Mouse (Mus musculus): Measurements from ENCODE around the gene Lmln. TPM values are rescaled to one million over a fixed set of nuclear protein-coding genes. Genes with fewer than 3 reads are reported as not detected.
A peak's percentile ranks its signal among the peaks of the same experiment; 100 is the strongest.

Lmln gene
- 1.5 and 2.1 TPM in 2 replicates for polyA plus RNA-seq (2014; fragmentation: Nextera tagmentation; extraction: Ambion mirVana)

DNA sequence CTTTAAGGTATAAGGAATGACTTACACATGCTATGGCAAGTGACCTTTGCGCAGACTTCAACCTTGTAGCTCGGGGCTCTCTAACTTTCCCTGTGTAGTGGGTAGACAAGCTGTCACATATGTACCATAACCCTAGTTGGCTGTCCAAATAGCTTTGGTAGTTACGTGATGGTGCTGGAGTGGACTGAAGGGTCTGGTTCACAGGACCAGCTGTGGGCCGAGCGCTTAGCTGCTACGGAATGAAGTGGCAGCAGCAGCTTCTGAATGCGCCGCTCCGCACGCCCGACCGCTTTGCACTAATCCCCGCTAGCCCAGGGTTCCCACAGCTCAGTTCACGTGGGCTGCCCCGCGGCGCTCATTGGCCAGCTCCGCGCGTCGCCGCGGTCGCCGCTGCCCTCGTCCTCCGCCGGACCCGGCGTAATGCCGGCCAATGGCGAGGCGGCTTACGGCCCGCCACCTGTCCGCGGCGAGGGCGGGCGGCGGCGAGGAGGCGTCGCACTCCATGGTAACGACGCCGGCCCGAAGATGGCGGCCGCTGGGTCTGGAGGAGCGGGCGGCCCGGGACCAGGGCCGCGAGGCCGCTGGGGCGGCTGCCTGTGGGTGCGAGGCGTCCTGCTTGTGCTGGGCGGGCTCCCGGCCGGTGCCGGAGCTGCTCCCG, at the start of gene Lmln:
Gene Lmln, plus strand, starts transcription at position 498 of the 658 bp plus-strand sequence.
- Histone ChIP-seq H3K27ac (ENCODE audit: low read depth, low read length) (peak within 1 kb of the TSS; percentile 78), H3K4me1 (ENCODE audit: control insufficient read depth, insufficient read depth, low read length) (peaks cover 15% of the 10 kb centered on the region), H3K36me3 (ENCODE audit: control insufficient read depth, insufficient read depth, low read length) (peaks cover 36% of the 10 kb centered on the region), H3K9me3 (replicated peaks; ENCODE audit: control insufficient read depth, low read length) (no peaks in the 10 kb centered on the region), H3K27me3 (replicated peaks; ENCODE audit: control insufficient read depth, insufficient read depth, low read length) (no peaks in the 10 kb centered on the region), H3K4me3 (ENCODE audit: low read depth, low read length) (peak within 1 kb of the TSS; percentile 84), H3K9ac (ENCODE audit: low read length) (peak within 1 kb of the TSS; percentile 80), H3K4me2 (ENCODE audit: low read length) (peak within 1 kb of the TSS; percentile 81)
- DNase-seq (ENCODE audit: low spot score): peak; percentile 94
- WGBS: under 1% methylated on average over 57 of the region's 64 CpGs
- ATAC-seq: peak; percentile 98

DNA sequence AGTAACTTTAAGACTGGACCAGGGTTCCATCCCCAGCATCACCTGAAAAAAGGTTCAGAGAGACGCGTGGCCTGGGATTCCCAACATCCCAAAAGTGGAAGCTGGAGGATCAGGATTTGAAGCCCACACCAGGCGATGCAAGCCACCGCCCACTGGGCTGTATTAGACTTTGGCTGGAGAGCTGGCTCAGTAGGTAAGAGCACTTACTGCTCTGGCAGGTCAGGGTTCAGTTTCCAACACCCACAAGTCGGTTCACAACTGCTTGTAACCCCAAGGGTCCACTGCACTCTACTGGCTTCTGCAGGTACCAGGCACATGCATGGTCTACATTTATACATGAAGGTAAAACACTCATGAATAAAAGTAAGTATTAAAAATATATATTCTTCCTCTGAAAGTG, 48.5 kb upstream of the Lmln start:
- no peak overlapping the region for H3K9ac ChIP-seq (ENCODE audit: low read length)
- no peaks in the 10 kb centered on the region for H3K27me3 ChIP-seq (replicated peaks; ENCODE audit: control insufficient read depth, insufficient read depth, low read length)
- H3K4me2 ChIP-seq (ENCODE audit: low read length): no peak overlapping the region
- no peaks in the 10 kb centered on the region for H3K4me1 ChIP-seq (ENCODE audit: control insufficient read depth, insufficient read depth, low read length)
- ATAC-seq (no peak), DNase-seq (ENCODE audit: low spot score) (no peak)
- H3K9me3 ChIP-seq (replicated peaks; ENCODE audit: control insufficient read depth, low read length): no peaks in the 10 kb centered on the region
- no peak overlapping the region for H3K4me3 ChIP-seq (ENCODE audit: low read depth, low read length)
- WGBS: 91% methylated on average over 5 of the region's 5 CpGs
- peaks cover 52% of the 10 kb centered on the region for H3K36me3 ChIP-seq (ENCODE audit: control insufficient read depth, insufficient read depth, low read length)
- no peak overlapping the region for H3K27ac ChIP-seq (ENCODE audit: low read depth, low read length)

DNA sequence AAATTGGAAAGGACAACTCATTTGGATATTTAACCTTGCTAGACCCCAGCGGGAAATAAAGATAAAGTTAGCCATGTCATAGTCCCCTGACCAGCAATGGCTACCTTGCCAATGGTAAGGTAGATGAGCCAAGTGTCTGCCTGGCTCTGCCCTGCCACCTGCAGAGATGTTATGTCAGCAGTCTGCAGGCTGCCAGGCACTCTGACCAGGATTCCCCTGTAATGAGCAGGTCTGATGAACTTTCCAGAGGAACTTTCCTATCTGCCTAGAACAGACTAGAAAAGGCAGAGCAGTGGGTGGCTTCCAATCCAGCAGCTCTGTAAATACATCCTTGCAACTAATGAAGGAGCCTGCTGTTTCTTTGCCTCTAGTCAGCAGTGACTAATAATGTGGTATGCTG, 47.4 kb upstream of the Lmln start:
- no peak overlapping the region for H3K27ac ChIP-seq (ENCODE audit: low read depth, low read length)
- DNase-seq (ENCODE audit: low spot score) (no peak), ATAC-seq (no peak)
- no peaks in the 10 kb centered on the region for H3K9me3 ChIP-seq (replicated peaks; ENCODE audit: control insufficient read depth, low read length)
- no peaks in the 10 kb centered on the region for H3K27me3 ChIP-seq (replicated peaks; ENCODE audit: control insufficient read depth, insufficient read depth, low read length)
- no peaks in the 10 kb centered on the region for H3K4me1 ChIP-seq (ENCODE audit: control insufficient read depth, insufficient read depth, low read length)
- no peak overlapping the region for H3K4me3 ChIP-seq (ENCODE audit: low read depth, low read length)
- 88% methylated on average over 1 of the region's 1 CpGs for WGBS
- peaks cover 41% of the 10 kb centered on the region for H3K36me3 ChIP-seq (ENCODE audit: control insufficient read depth, insufficient read depth, low read length)
- H3K4me2 ChIP-seq (ENCODE audit: low read length): no peak overlapping the region
- H3K9ac ChIP-seq (ENCODE audit: low read length): no peak overlapping the region

DNA sequence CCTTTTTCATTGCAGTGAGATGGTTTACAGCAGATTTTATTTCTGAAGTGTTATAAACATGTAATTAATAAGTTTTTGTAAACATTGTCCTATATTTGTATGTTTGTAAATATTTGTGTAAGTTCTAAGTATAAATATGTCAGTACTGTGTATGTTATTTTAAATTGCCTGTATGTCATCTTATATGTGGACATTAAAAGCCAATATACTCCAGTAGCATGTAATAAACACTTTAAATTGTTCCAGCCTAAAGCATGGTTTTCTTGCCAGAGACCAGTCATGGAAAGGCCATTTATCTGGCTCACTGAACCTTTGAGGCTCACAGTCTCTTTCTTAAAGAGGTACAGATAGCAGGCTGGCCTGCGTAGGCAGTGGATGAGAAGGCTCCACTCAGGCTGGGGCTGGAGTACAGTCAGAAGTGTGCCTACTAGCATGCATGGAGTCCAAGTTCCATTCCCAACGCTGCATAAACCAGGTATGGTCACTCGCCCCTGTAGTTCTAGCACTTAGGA, 46.9 kb upstream of the Lmln start:
- no peak overlapping the region for H3K4me2 ChIP-seq (ENCODE audit: low read length)
- no peak for DNase-seq (ENCODE audit: low spot score)
- no peak overlapping the region for H3K9ac ChIP-seq (ENCODE audit: low read length)
- H3K36me3 ChIP-seq (ENCODE audit: control insufficient read depth, insufficient read depth, low read length): peaks cover 36% of the 10 kb centered on the region
- H3K4me1 ChIP-seq (ENCODE audit: control insufficient read depth, insufficient read depth, low read length): no peaks in the 10 kb centered on the region
- H3K27me3 ChIP-seq (replicated peaks; ENCODE audit: control insufficient read depth, insufficient read depth, low read length): no peaks in the 10 kb centered on the region
- no peak overlapping the region for H3K4me3 ChIP-seq (ENCODE audit: low read depth, low read length)
- 91% methylated on average over 3 of the region's 3 CpGs for WGBS
- H3K27ac ChIP-seq (ENCODE audit: low read depth, low read length): no peak overlapping the region
- no peaks in the 10 kb centered on the region for H3K9me3 ChIP-seq (replicated peaks; ENCODE audit: control insufficient read depth, low read length)
- ATAC-seq: no peak

DNA sequence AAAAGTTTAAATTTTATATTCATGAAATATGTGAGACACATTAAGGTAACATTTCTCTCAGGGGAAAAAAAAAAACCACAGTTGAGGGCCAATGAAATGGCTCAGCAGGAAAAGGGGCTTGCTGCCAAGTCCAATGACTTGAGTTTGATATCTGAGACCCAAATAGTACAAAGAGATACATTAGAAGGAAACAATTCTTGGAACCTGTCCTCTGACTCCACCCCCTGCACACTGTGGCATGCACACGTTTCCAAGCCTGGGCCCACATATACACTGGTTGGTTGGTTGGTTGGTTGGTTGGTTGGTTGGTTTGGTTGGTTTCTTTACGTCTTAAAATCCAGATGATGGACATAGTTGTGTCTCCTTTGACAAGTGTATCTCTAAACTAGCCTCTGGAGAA, 46.3 kb upstream of the Lmln start:
- no peak overlapping the region for H3K4me2 ChIP-seq (ENCODE audit: low read length)

DNA sequence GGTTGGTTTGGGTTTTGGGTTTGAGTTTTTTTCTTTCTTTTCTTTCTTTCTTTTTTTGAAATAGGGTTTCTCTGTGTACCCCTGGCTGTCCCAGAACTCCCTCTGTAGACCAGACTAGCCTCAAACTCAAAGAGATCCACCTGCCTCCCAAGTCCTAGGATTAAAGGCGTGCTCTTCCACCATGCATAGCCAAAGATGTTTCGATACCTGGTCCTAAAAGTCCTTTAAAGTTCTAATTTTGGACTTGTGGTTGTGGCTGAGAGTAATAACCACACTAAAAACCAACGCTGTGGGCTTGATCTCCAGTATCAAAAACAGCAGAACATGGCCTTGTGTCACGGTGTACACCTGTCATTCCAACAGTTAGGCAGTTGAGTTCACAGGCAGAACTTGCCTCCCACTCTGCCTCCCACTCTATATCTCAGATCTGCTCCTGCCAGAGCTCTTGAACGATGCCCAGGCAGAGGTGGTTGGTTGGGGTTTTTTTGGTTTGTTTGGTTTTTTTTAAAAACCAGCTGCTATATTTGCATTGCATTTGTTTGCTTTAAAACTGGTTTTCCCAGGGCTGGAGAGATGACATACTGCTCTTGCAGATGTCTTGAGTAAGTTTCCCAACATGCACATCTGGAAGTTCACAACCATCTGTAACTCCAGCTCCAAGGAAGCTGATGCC, 44.5 kb upstream of the Lmln start:
- no peak overlapping the region for H3K9ac ChIP-seq (ENCODE audit: low read length)
- no peak overlapping the region for H3K4me2 ChIP-seq (ENCODE audit: low read length)
- H3K4me3 ChIP-seq (ENCODE audit: low read depth, low read length): no peak overlapping the region
- ATAC-seq (no peak), DNase-seq (ENCODE audit: low spot score) (no peak)
- 93% methylated on average over 5 of the region's 5 CpGs for WGBS
- H3K27me3 ChIP-seq (replicated peaks; ENCODE audit: control insufficient read depth, insufficient read depth, low read length): no peaks in the 10 kb centered on the region
- peaks cover 24% of the 10 kb centered on the region for H3K36me3 ChIP-seq (ENCODE audit: control insufficient read depth, insufficient read depth, low read length)
- no peaks in the 10 kb centered on the region for H3K4me1 ChIP-seq (ENCODE audit: control insufficient read depth, insufficient read depth, low read length)
- H3K27ac ChIP-seq (ENCODE audit: low read depth, low read length): no peak overlapping the region
- H3K9me3 ChIP-seq (replicated peaks; ENCODE audit: control insufficient read depth, low read length): no peaks in the 10 kb centered on the region

More for the DNA sequence above, 46.3 kb upstream of the Lmln start:
- no peak overlapping the region for H3K9ac ChIP-seq (ENCODE audit: low read length)
- peaks cover 31% of the 10 kb centered on the region for H3K36me3 ChIP-seq (ENCODE audit: control insufficient read depth, insufficient read depth, low read length)
- DNase-seq (ENCODE audit: low spot score) (no peak), ATAC-seq (no peak)
- H3K4me3 ChIP-seq (ENCODE audit: low read depth, low read length): no peak overlapping the region
- H3K27me3 ChIP-seq (replicated peaks; ENCODE audit: control insufficient read depth, insufficient read depth, low read length): no peaks in the 10 kb centered on the region
- H3K27ac ChIP-seq (ENCODE audit: low read depth, low read length): no peak overlapping the region
- whole genome bisulfite sequencing: 79% methylated on average over 2 of the region's 2 CpGs
- H3K4me1 ChIP-seq (ENCODE audit: control insufficient read depth, insufficient read depth, low read length): no peaks in the 10 kb centered on the region
- H3K9me3 ChIP-seq (replicated peaks; ENCODE audit: control insufficient read depth, low read length): no peaks in the 10 kb centered on the region

DNA sequence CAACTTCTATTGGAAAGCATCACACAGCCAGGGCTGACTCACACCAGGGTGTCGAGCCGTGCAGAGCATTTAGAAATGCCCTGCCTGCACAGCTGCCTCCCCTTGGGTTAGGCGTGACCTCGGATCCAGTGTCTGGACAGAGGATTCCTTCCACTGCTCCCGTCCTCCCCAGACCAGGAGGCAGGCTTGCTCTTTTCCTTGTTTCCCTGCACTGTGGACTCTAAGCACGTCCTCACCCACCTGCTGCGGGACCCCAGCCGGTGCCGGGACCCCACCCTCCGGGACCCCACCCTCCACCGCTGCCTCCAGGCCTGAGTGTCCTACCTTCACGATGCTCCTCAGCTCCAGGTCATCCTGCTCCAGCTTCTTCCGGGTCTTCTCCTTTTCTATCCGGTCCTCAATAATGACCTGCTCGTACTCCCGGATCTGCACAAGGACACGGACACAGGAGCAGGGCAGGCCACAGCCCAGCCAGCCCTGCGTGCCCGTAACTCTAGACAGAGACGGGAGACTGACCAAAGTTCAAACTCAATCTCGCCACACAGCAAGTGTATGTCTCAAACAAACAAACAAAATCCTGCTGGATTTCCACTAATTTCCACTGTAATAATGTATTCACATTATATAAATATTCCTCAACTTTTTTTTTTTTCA, 43.1 kb upstream of the Lmln start:
- H3K36me3 ChIP-seq (ENCODE audit: control insufficient read depth, insufficient read depth, low read length): peaks cover 9% of the 10 kb centered on the region
- no peaks in the 10 kb centered on the region for H3K27me3 ChIP-seq (replicated peaks; ENCODE audit: control insufficient read depth, insufficient read depth, low read length)
- no peak overlapping the region for H3K9ac ChIP-seq (ENCODE audit: low read length)
- no peak overlapping the region for H3K4me3 ChIP-seq (ENCODE audit: low read depth, low read length)
- no peak for DNase-seq (ENCODE audit: low spot score)
- ATAC-seq: no peak
- H3K27ac ChIP-seq (ENCODE audit: low read depth, low read length): no peak overlapping the region
- no peaks in the 10 kb centered on the region for H3K4me1 ChIP-seq (ENCODE audit: control insufficient read depth, insufficient read depth, low read length)
- 84% methylated on average over 21 of the region's 21 CpGs for WGBS
- no peak overlapping the region for H3K4me2 ChIP-seq (ENCODE audit: low read length)
- no peaks in the 10 kb centered on the region for H3K9me3 ChIP-seq (replicated peaks; ENCODE audit: control insufficient read depth, low read length)

DNA sequence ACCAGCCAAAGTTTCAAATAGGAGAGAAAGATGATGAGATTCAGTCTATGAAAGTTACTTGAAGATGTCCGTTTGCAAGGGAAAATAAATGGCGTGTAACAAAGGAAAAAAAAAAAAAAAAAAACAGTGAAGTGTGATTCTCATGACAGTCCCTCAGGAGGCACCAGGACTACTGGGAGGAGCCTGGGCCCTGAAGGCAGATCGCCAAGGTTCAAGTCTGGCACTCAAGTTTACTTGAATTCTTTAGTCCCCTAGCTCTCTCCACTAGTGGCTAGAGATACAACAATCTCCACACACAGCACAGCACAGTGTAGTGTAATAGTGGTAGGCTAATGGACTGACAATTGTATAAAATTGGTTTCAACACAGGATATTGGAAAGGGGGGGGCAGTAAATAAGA, 40.9 kb upstream of the Lmln start:
- Histone ChIP-seq H3K27ac (ENCODE audit: low read depth, low read length) (no peak overlapping the region), H3K9me3 (replicated peaks; ENCODE audit: control insufficient read depth, low read length) (no peaks in the 10 kb centered on the region), H3K27me3 (replicated peaks; ENCODE audit: control insufficient read depth, insufficient read depth, low read length) (no peaks in the 10 kb centered on the region), H3K4me3 (ENCODE audit: low read depth, low read length) (no peak overlapping the region), H3K36me3 (ENCODE audit: control insufficient read depth, insufficient read depth, low read length) (peaks cover 3% of the 10 kb centered on the region; the same call in 1 of the 2 replicates), H3K4me1 (ENCODE audit: control insufficient read depth, insufficient read depth, low read length) (peaks cover 3% of the 10 kb centered on the region; the same call in 1 of the 2 replicates), H3K4me2 (ENCODE audit: low read length) (no peak overlapping the region), H3K9ac (ENCODE audit: low read length) (no peak overlapping the region)
- no peak for ATAC-seq
- WGBS: 84% methylated on average over 3 of the region's 3 CpGs
- DNase-seq (ENCODE audit: low spot score): no peak

All from forebrain, embryonic 14.5 days (tissue).